Mouse (Mus musculus) embryonic facial prominence, embryonic 15.5 days (tissue): Measurements from ENCODE around the gene Brd3. TPM values are rescaled to one million over a fixed set of nuclear protein-coding genes. Genes with fewer than 3 reads are reported as not detected.
A peak's percentile ranks its signal among the peaks of the same experiment; 100 is the strongest.

ENCODE experiments used
- ATAC-seq: fragments of 200-750 bp; cut with Nextera tagmentation; 2 replicates; pipeline ENCODE4 v1.8.0; 2017; ENCODE audit warnings: low read depth, moderate TSS enrichment; ENCODE audit not compliant: insufficient number of reproducible peaks, low FRiP score, low TSS enrichment
- H3K27ac ChIP-seq: fragments of 300-500 bp; sonication (generic); replicated peaks from 2 replicates; pipeline ENCODE4 v1.5.1; 2015; ENCODE audit warnings: mild to moderate bottlenecking, inconsistent platforms
- H3K27me3 ChIP-seq: fragments of 300-500 bp; sonication (generic); 2 replicates; pipeline ENCODE4 v1.6.1; 2015; ENCODE audit warnings: inconsistent platforms
- H3K36me3 ChIP-seq: fragments of 300-500 bp; sonication (generic); 2 replicates; pipeline ENCODE4 v1.6.1; 2015; ENCODE audit warnings: mild to moderate bottlenecking, inconsistent platforms
- H3K4me1 ChIP-seq: fragments of 300-500 bp; sonication (generic); 2 replicates; pipeline ENCODE4 v1.6.1; 2015; ENCODE audit warnings: inconsistent platforms
- H3K4me2 ChIP-seq: fragments of 300-500 bp; sonication (generic); replicated peaks from 2 replicates; pipeline ENCODE4 v1.6.1; 2015; ENCODE audit warnings: mild to moderate bottlenecking, inconsistent platforms
- H3K4me3 ChIP-seq: fragments of 300-500 bp; sonication (generic); replicated peaks from 2 replicates; pipeline ENCODE4 v1.5.1; 2015; ENCODE audit warnings: mild to moderate bottlenecking, inconsistent platforms
- H3K9ac ChIP-seq: fragments of 300-500 bp; sonication (generic); 2 replicates; pipeline ENCODE4 v1.6.1; 2015; ENCODE audit warnings: inconsistent platforms
- H3K9me3 ChIP-seq: fragments of 300-500 bp; sonication (generic); replicated peaks from 2 replicates; pipeline ENCODE4 v1.6.1; 2016; ENCODE audit warnings: inconsistent platforms
- WGBS: fragments of 180-500 bp; shearing (Covaris S2); methylation state at CpG from one replicate; pipeline ENCODE4 v1.1.7; 2015; 5-methylcytosine and 5-hydroxymethylcytosine counted together
- polyA plus RNA-seq: library from polyadenylated mRNA; unstranded; fragments of >200 nt; fragmentation: Nextera tagmentation; extraction: Ambion mirVana; gene quantifications from 2 replicates; pipeline ENCODE4 v1.2.1, GENCODE M21; 2015

Gene Brd3
- polyA plus RNA-seq, 1 experiment from 2014 or later: 121 TPM

DNA sequence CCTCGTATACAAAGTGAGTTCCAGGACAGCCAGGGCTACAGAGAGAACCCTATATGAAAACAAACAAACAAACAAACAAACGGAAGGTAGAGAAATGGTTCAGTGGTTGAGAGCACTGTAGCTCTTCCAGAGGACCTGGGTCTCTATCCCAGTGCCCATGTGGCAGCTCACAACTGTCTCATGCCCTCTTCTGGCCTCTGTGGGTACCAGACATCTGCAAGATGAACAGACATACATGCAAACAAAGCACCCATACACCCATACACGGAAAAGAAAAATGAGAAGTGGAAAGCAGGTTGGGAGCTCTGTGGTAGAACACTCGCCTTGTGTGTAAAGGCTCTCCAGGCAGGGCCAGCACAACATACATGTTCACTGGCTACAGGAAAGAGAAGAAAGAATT lies 27.1 kb downstream of the Brd3 start:
- H3K4me2 ChIP-seq: no peak overlapping the region
- no peak overlapping the region for H3K9ac ChIP-seq
- H3K27me3 ChIP-seq: no peaks in the 10 kb centered on the region
- no peaks in the 10 kb centered on the region for H3K36me3 ChIP-seq
- no peaks in the 10 kb centered on the region for H3K9me3 ChIP-seq
- WGBS: 68% methylated on average over 4 of the region's 4 CpGs
- H3K4me3 ChIP-seq: no peak overlapping the region
- no peak overlapping the region for H3K27ac ChIP-seq
- no peak for ATAC-seq
- H3K4me1 ChIP-seq: peaks cover 10% of the 10 kb centered on the region; the same call in 1 of the 2 replicates

DNA sequence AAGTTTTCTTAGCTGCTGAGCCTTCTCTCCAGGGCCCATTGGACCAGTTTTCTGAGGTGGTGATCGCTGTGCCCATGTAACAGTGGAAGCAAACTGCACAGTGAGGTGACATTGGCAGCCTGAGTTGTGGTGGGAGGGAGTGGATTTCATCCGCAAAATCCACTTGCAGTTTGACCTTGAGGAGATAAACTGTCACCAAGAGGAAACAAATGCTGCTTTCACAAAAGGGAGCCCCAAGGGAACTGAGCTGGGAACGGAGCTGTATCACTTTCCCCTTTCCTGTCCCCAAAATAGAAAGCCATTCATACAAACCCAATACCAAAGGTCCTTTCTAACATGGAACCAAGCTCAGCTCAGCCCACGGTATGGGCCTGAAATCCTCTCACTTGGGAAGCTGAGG lies 27.6 kb downstream of the Brd3 start:
- no peaks in the 10 kb centered on the region for H3K36me3 ChIP-seq
- H3K9me3 ChIP-seq: no peaks in the 10 kb centered on the region
- no peak for ATAC-seq
- H3K4me1 ChIP-seq: peaks cover 10% of the 10 kb centered on the region; the same call in 1 of the 2 replicates
- no peak overlapping the region for H3K27ac ChIP-seq
- H3K27me3 ChIP-seq: no peaks in the 10 kb centered on the region
- no peak overlapping the region for H3K9ac ChIP-seq
- no peak overlapping the region for H3K4me3 ChIP-seq
- no peak overlapping the region for H3K4me2 ChIP-seq
- 52% methylated on average over 4 of the region's 4 CpGs for WGBS

DNA sequence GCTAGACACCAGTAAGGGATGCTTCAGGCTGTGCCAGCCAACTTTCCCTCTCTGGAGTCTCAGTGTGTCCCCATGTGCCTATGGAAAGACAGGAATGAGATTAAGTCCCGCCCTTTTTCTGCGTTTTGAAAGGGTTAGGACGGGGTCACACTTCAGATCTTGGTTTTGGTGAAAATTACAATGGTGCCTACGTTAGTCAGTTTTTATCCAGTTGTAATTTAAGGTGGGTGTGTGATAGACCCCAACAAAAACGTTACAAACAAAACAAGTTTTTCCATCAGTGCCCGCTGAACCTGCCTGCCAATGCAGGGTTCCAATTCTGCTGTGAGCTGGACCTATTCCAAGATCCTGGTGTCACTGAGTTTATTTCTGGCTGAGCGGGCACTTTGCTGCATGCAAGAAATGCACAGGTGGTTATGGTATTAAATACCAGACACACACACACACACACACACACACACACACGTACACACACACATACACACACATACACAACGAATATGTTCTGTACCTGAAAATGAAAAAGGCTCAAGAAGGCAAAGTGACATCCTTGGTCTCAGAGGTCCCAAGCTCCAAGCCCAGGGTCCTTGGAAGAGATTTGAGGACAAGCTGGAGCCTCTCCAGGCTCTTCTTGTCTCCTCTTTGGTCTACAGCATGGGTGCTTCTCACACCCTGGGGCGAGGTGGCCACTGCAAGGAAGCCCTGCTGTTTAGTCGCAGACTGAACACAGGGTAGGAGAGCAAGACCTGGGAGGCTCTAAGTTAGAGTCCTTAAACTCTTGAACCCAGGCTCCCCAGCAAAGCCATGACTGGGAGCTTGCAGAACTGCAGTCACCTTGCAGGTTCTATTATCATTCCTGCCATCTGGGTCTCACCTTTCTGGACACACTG lies 30.9 kb downstream of the Brd3 start:
- peaks cover 38% of the 10 kb centered on the region for H3K4me1 ChIP-seq
- no peaks in the 10 kb centered on the region for H3K27me3 ChIP-seq
- WGBS: 24% methylated on average over 11 of the region's 11 CpGs
- peak overlapping the region; percentile 68 for H3K4me2 ChIP-seq
- no peak for ATAC-seq
- H3K9me3 ChIP-seq: no peaks in the 10 kb centered on the region
- no peaks in the 10 kb centered on the region for H3K36me3 ChIP-seq
- peak overlapping the region; percentile 98 for H3K4me3 ChIP-seq
- H3K9ac ChIP-seq: peak overlapping the region; percentile 54
- peak overlapping the region; percentile 96 for H3K27ac ChIP-seq

DNA sequence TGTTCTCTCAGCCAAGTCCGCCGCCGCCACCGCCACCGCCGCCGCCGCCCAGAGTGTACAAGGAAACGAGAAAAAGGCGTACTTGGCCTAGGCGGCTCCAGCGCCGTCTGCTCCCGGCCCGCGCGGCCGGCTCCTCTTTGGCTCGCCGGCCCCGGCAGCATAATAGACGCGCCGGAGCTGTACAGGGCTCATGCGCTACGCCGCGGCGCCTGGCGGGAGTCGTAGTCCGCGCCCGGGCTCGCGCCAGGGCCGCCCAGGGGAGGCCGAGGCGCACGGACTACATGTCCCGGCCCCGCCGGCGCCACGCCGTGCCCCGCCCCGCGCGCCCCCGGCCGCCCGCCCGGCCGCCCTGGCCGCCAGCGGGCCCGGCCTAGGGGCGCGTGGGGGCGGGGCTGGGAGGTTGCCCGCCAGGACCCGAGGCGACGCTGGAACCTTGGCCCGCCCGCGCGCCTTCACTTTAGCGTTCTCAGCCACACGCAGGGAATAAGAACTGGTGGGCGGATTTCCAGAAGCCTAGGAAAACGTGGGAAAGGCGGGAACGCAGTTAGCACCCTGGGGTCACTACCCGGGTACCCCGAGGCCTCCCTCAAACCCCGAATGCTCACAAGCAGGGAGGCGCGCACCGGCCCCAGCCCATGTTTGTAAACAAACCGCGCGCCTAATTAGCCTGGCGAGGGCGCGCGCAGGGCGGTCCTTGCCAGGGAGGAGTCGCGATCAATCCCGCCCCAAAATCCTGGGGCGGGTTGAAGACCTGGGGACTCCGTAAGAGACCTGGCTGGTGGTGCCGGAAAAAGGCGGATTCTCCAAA lies 31.8 kb downstream of the Brd3 start:
- H3K9ac ChIP-seq: peak overlapping the region; percentile 96
- WGBS: under 1% methylated on average over 91 of the region's 96 CpGs
- H3K36me3 ChIP-seq: no peaks in the 10 kb centered on the region
- H3K27ac ChIP-seq: peak overlapping the region; percentile 96
- peaks cover 46% of the 10 kb centered on the region for H3K4me1 ChIP-seq
- peak overlapping the region; percentile 68 for H3K4me2 ChIP-seq
- peak overlapping the region; percentile 98 for H3K4me3 ChIP-seq
- H3K9me3 ChIP-seq: no peaks in the 10 kb centered on the region
- peak; percentile 98 for ATAC-seq
- no peaks in the 10 kb centered on the region for H3K27me3 ChIP-seq

DNA sequence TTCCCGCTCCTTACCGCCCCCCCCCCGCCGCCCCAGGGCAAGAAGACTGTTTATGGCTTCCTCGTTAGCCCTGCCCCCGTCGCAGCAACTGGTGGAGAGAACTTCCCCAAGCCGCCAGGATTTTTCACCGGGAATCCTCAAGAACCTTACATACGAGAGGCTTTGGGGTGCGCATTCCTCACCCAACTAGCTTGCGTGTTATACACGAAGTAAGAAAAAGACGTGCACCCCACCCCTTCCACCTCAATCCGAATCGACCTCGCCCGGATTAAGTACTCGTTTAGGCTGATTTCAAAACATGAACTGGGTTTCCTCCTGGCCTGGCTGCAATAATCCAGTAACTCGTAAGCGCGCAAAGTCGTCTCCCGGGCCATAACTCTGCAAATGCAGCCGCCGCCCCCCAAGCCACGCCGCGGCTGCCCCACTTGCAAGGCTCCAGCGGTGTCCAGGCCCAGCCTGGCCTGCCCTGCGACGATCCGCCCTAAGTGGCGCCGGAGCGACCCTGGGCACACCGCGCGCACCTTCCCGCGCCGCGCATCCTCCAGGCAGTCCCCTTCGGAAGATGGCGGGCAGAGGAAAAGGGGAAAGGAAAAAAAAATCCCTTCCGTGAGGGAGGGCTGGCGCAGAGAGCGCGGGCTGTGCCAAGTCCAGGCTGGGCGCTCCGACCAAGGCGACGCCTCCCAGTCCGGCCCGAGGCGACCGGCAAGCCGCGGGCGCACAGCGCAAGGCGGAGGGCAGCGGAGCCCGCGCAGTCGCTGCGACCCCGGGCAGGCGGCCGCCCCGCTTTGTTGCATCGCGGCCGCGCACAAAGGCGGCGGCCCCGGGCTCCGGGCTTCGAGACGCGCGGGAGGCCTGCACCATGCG lies 32.6 kb downstream of the Brd3 start:
- Histone ChIP-seq H3K4me3 (peak overlapping the region; percentile 98), H3K4me1 (peaks cover 55% of the 10 kb centered on the region), H3K27ac (peak overlapping the region; percentile 96), H3K9me3 (no peaks in the 10 kb centered on the region), H3K36me3 (no peaks in the 10 kb centered on the region), H3K27me3 (no peaks in the 10 kb centered on the region), H3K9ac (peak overlapping the region; percentile 96), H3K4me2 (peak overlapping the region; percentile 68)
- WGBS: under 1% methylated on average over 84 of the region's 84 CpGs
- ATAC-seq: peak; percentile 25

DNA sequence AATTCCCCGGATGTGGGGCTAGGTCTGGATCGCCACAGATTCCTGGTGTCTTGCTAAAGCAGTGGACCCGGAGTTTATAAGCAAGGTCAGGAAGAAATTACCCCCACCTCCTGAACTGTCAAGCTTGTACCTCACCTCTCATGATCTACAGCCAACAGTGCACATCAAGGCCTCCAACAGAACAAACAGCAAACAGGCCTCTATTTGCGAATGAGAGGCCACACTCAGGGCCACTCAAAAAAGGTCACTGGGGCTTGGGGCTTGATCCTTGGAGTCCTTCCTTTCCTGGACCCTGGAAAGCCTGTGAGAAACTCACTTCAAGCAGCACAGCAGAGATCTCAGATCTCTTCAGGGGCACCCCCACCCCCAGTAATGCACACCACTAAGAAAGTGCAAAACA lies 33.6 kb downstream of the Brd3 start:
- H3K9ac ChIP-seq: peak overlapping the region; percentile 96
- 23% methylated on average over 4 of the region's 4 CpGs for WGBS
- H3K9me3 ChIP-seq: no peaks in the 10 kb centered on the region
- peak overlapping the region; percentile 68 for H3K4me2 ChIP-seq
- peak overlapping the region; percentile 98 for H3K4me3 ChIP-seq
- ATAC-seq: no peak
- H3K27ac ChIP-seq: peak overlapping the region; percentile 96; the same call in 1 of the 2 replicates
- H3K27me3 ChIP-seq: no peaks in the 10 kb centered on the region
- H3K36me3 ChIP-seq: no peaks in the 10 kb centered on the region
- H3K4me1 ChIP-seq: peaks cover 64% of the 10 kb centered on the region

DNA sequence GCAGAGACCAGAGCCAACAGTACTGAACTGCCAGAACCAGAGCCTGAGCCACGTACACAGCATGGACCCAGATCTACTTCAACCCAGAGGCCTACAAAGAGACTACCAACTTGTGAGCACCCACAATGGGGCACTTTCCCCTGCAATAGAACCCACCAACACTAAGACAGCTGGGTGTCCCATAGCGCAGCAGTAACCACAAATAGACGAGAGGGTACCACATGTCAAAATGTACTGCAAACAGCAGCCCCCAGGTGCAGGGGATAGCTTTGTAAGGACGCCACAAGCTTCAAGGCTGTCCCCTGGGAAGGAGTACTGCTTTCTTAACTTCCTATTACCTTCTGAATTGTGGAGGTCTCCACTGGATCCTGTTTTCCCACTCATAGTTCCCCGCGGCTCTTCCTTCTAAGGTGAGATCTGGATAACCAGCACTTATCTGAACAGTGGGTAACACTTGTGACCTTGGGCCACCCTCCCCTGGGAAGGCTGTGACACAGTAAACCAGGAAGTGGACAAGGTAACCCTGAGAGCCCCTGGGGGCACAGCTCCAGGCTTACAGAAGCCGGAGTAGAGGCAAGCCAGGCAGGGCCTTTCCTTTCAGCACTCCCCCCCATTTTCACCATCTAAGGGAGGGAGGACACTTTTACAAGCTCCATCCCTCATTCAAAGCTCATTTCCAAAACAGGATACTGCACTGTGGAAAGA lies 34.2 kb downstream of the Brd3 start:
- Histone ChIP-seq H3K4me3 (peak overlapping the region; percentile 98), H3K4me1 (peaks cover 66% of the 10 kb centered on the region), H3K27me3 (no peaks in the 10 kb centered on the region), H3K27ac (no peak overlapping the region), H3K36me3 (peaks cover 2% of the 10 kb centered on the region; the same call in 1 of the 2 replicates), H3K9ac (no peak overlapping the region), H3K4me2 (peak overlapping the region; percentile 68), H3K9me3 (no peaks in the 10 kb centered on the region)
- WGBS: 60% methylated on average over 7 of the region's 7 CpGs
- ATAC-seq: no peak

DNA sequence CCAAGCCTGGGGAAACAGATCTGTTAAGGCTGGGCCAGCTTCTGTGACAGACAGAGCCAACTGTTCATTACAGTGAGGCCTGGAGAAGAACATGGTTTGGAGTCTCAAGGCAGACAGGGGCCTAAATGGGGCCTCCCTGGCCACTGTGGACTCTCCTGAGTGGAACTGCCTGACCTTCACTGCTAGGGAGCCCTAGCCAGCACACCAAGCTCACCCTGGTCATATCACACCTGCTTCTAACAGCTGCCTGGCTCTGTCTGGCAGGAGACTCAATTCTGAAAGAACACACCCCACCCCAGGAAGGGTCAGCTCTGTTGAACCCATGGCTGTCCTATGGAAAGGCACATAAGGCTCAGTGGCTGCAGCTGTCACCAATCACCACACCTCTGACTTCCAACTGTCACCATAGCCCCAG lies 36.3 kb downstream of the Brd3 start:
- Histone ChIP-seq H3K4me3 (no peak overlapping the region), H3K4me2 (no peak overlapping the region), H3K27me3 (no peaks in the 10 kb centered on the region), H3K9me3 (no peaks in the 10 kb centered on the region), H3K9ac (no peak overlapping the region), H3K27ac (no peak overlapping the region), H3K36me3 (peaks cover 12% of the 10 kb centered on the region; the same call in 1 of the 2 replicates), H3K4me1 (peaks cover 60% of the 10 kb centered on the region)
- ATAC-seq: no peak

DNA sequence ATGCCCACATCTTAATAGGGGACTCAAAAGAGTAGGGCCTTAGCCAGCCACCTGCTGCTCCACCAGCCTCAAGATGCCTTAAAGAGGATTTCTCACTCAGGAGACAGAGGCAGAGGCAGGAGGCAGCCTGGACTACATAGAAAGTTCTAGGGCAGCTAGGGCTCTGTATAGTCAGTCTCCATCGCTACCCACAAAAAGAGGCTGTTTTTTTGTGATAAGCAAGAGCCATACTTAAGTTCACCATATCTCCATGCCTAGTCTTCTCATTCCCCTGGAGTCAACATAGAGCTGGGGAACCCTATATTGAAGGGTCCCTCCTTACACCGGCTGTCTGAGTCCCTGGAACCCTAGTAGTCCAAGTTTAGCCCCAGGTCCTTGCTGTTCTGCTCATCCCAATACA lies 36.9 kb downstream of the Brd3 start:
- WGBS: 96% methylated on average over 2 of the region's 2 CpGs
- H3K4me2 ChIP-seq: no peak overlapping the region
- peaks cover 19% of the 10 kb centered on the region; the same call in 1 of the 2 replicates for H3K36me3 ChIP-seq
- H3K4me1 ChIP-seq: peaks cover 60% of the 10 kb centered on the region
- H3K27ac ChIP-seq: no peak overlapping the region
- no peak overlapping the region for H3K4me3 ChIP-seq
- no peaks in the 10 kb centered on the region for H3K27me3 ChIP-seq
- no peak overlapping the region for H3K9ac ChIP-seq
- ATAC-seq: no peak
- no peaks in the 10 kb centered on the region for H3K9me3 ChIP-seq

DNA sequence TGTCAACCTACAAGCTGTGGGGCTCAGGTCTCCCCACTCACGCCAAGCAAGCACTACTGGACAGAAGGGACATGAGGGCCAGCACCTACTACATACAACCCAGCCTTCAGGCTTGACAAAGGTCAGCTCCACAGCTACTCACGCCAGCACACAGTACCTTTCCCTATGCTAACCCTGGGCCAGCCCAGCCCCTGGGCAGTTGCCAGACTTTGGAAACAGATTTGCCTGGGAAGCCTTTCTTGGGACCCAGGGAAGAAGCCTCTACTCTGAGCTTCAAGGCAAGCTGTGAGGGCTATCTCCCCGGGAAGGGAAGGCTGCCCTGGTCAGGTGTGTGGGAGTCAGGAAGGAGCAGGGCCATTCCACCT lies 37.5 kb downstream of the Brd3 start:
- Histone ChIP-seq H3K4me1 (peaks cover 60% of the 10 kb centered on the region), H3K4me3 (no peak overlapping the region), H3K4me2 (no peak overlapping the region), H3K36me3 (peaks cover 23% of the 10 kb centered on the region; the same call in 1 of the 2 replicates), H3K27ac (no peak overlapping the region), H3K9ac (no peak overlapping the region), H3K9me3 (no peaks in the 10 kb centered on the region), H3K27me3 (no peaks in the 10 kb centered on the region)
- 65% methylated on average over 3 of the region's 3 CpGs for WGBS
- no peak for ATAC-seq
